Mouse (Mus musculus) brown adipose tissue, adult 24 weeks (tissue): Measurements from ENCODE around the gene Msrb1. TPM values are rescaled to one million over a fixed set of nuclear protein-coding genes. Genes with fewer than 3 reads are reported as not detected.

ENCODE experiments used
- H3K27ac ChIP-seq: fragments of 200-500 bp; replicated peaks from 2 replicates; pipeline ENCODE4 v1.5.1; 2012; ENCODE audit warnings: low read depth, mild to moderate bottlenecking, low read length
- H3K4me1 ChIP-seq: fragments of 200-500 bp; 2 replicates; pipeline ENCODE4 v1.6.1; 2012; ENCODE audit warnings: low read length, mixed read lengths; ENCODE audit not compliant: control insufficient read depth, insufficient read depth, insufficient read length
- H3K4me3 ChIP-seq: fragments of 200-500 bp; 2 replicates; pipeline ENCODE4 v1.5.1; 2012; ENCODE audit warnings: low read depth, mild to moderate bottlenecking, low read length, moderate library complexity; ENCODE audit not compliant: insufficient read depth
- polyA plus RNA-seq: library from polyadenylated mRNA; stranded (reverse); fragments of >200 nt; gene quantifications from 2 replicates; pipeline ENCODE4 v1.2.4, GENCODE M21; 2012; ENCODE audit not compliant: missing spikeins, insufficient read depth, insufficient read length

Gene Msrb1
- polyA plus RNA-seq, 1 experiment = 109 TPM

DNA sequence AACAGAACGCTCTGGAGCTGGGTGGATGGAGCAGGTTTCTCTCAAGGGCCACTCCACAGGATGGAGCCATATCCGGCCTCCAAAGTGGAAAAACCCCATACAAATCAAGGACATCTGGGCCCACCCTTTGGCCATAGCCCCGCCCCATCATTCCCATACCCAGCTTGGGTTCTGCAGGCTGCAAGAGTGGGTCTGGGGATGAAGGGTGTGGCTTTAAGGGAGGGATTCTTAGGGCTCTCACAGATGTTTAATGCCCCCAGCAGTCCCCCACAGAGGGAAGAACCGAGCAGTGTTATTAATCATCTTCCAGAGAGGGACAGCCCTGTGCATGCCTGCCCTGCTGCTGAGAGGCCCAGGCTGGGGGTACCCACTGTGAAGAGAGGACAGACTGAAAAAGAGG, 10.5 kb downstream of the Msrb1 start:
- no peak overlapping the region for H3K27ac ChIP-seq
- no peak overlapping the region for H3K4me3 ChIP-seq
- H3K4me1 ChIP-seq = peaks cover 4% of the 10 kb centered on the region

DNA sequence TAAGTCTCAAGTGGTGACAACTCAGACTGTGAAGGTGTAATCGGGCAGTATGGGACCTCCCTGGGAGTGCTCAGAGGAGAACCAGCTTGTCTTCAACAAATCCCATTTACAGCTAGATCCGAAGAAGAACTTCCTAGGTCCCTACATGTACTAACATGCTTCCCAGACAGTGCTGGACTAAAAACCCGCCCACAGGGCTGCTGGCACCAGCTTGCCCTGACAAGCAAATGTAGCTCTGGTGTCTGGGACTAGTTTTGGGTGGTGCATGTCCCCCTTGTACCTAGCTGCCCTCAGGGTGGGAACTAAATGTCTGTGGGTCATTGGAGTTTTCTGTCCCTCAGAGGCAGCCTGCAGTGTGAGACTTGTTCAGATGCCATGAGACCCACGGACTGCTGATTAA, 15.1 kb downstream of the Msrb1 start:
- Histone ChIP-seq H3K27ac (no peak overlapping the region), H3K4me3 (no peak overlapping the region), H3K4me1 (peaks cover 2% of the 10 kb centered on the region; the same call in 1 of the 2 replicates)

DNA sequence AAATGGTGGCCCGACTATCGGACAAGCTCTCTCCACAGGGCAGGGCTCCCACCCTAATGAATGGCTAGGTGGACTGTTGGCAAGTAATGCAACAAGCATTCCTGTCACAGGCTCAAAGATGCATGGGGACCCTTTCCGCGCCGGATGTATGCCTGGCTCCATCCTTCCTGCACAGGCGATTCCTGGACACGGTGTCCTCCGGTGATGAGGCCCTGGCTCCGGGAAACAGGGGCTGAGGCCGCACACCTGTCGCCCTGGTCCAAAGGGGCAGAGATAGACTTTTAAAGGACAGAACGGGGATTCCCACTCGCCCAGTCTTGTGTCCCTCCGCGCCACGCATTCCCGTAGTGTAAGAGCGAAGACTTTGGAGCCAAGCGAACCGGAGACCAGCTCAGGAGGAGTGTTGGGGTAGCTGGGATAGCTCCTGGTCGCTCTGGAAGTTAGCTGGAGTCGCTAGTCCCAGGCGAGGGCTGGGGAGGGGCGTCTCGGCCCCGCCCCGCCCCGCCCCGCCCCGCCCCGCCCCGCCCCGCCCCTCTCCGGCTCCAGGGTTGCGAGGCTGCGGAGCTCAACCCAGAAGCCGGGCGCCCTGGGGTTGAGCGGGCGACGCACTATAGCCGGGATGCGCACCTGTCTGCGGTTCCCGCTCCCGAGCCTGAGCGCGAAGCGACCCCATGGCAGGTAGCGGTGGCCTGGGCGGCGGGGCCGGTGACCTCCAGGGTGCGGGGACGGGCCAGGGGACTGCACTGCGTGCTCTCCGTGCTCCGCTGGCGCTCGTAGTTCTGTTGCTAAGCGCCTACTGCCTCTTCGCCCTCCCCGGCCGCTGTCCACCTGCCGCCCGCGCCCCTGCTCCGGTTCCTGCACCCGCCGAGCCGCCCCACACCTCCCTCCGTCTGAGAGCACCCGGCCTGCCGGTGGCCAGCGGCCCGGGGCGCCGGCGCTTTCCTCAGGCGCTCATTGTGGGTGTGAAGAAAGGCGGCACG, 16.3 kb downstream of the Msrb1 start, which contains the start of gene Hs3st6:
Gene Hs3st6 (plus strand): TSS at position 574 of the 980 bp plus-strand sequence.
- Histone ChIP-seq H3K27ac (no peak within 1 kb of the TSS), H3K4me3 (peak within 1 kb of the TSS; percentile 63)

DNA sequence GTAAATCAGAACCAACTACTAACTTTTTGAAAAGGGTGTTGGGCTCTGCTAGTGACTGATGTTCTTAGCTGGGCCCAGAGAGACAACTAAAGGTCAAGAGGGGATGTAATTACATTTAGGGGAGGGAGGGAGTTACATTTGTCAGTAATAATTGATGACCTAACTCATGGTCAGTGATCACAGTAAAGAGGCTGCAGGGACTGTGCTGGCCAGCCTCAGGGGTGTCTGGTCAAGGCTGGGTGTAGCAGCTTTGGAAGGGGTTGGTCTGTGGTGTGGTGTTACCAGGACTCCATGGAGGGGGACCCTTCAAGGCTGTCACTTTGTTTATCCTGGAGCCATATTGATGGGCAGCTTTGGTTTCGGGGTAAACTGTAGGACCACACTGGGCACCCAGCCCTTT, 21.0 kb downstream of the Msrb1 start:
- Histone ChIP-seq H3K4me3 (no peak overlapping the region), H3K4me1 (no peaks in the 10 kb centered on the region), H3K27ac (no peak overlapping the region)

More for the DNA sequence above, 16.3 kb downstream of the Msrb1 start, which contains the start of gene Hs3st6:
- H3K4me1 ChIP-seq = peaks cover 2% of the 10 kb centered on the region; the same call in 1 of the 2 replicates

DNA sequence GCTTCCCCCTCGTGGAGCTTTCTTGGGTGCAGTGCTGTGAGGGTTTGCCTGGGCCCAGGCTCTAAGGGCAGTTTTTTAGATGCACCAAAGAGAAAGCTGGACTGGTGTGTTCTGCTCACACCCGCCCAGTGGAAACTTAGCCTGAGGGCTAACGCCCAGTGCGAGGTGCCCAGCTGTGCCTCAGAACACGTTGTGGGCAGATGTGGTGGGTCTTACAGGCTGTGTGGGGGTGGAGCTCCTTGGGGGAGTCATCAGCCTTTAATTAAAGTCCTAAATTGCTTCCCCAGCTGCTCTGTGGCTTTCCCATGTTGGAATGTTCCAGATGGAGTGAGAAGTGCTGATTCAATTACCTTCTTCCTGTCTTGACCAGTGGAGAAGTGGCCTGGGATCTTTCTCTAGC, 24.7 kb downstream of the Msrb1 start:
- no peak overlapping the region for H3K27ac ChIP-seq
- no peak overlapping the region for H3K4me3 ChIP-seq
- H3K4me1 ChIP-seq = no peaks in the 10 kb centered on the region

DNA sequence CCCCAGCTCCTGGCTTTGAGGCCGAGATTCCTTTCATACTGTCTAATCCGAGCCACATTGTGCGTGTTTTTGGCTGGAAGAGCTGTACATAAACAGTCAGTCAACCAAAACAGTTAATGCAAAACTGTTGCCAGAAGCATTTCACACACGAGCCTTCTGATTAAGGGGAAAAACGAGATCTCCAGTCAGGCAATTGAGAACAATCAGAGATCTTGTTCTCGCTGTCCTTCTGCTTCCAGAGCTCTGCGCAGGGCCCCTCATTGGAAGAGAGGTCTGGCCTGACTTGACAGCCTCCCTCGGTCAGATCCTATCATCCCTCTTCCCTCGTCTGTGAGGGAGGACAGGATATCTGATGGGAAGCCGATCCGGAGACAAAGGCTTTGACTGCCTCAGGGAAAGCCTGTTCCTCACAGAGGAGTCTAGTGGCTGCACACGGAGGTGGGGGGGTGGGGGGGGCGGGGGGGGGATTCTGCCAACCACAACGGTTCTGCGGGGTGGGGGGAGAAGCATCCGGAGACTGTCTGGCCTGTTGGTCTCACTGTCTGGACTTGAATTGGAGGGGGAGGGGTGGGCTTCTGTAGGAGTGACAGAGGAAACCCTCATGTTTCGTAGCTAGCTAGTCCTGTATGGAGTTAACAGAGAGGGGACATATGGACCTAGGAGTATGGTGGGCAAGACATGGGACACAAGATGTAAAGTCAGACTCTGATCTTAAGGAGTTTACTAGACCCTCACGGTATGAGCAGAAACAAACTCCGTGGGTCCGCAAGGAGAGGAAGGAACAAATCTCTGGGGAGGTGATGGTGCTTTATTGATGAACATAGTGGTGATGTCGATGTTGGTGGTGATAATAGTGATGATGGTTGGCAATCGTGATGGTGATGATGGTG, 28.8 kb downstream of the Msrb1 start:
- H3K4me1 ChIP-seq = no peaks in the 10 kb centered on the region
- H3K27ac ChIP-seq = no peak overlapping the region
- H3K4me3 ChIP-seq = no peak overlapping the region

DNA sequence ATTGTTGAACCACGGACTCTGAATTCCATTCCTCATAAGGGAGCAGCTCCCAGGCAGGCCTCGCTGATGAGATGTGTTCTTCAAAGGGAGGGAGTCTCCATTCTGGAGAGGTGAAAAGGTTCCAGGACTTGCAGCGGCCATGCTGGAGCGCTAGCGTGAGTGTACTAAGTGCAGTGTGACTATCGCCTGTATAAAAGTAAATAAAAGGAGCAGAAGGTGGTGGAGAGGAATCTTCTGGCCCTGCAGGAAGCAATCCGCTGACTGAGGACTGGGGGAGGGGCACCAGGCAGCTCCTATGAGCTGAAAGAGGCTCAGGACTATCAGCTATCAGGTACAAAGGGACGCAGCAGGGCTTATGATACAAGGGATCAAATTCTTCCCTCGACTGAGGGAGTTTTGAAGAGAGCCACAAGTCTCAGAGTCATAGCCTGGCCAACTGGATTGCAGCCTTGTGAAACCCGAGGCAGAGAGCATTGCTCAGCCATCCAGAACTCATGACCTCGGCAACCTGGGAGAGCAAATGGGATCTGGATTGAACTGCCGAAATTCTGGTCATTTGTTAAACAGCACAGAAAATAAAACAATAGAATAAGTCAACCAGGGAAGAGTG, 29.9 kb downstream of the Msrb1 start:
- Histone ChIP-seq H3K4me3 (no peak overlapping the region), H3K27ac (no peak overlapping the region), H3K4me1 (no peaks in the 10 kb centered on the region)

DNA sequence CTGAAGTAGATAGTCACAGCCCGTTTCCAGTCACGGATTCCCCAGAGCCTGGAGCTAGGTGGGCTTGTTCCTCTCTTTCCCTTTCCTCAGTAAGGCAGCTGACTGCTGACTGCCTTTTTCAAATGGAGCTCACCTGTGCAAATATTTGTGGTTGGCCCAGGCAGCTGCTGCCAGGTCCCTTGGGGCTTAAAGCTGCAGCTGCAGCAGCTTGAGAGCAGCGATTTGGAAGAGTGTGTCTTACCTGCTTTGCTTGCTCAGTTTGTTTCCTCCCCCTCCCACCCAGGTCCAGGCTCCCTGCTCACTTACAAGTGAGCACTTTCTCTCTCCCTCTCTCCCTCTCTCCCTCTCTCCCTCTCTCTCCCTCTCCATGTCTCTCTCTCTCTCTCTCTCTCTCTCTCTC, 32.7 kb downstream of the Msrb1 start:
- H3K27ac ChIP-seq = no peak overlapping the region
- no peaks in the 10 kb centered on the region for H3K4me1 ChIP-seq
- no peak overlapping the region for H3K4me3 ChIP-seq

DNA sequence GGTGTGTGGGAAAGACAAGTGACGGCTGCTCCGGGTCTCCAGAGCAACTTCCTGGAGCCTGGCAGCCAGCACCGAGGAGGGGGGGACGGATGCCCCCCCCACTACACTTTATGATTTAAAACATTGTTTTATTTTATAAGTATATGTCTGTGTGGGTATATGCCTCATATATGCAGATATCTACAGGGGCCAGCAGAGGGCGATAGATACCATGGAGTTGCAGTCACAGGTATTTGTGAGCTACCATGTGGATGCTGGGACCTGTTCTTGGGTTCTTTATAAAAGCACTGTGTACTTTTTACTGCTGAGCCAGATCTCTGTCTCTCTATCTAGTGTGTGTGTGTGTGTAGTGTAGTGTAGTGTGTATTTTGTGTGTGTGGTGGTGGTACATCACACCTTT, 36.8 kb downstream of the Msrb1 start:
- Histone ChIP-seq H3K4me1 (no peaks in the 10 kb centered on the region), H3K4me3 (no peak overlapping the region), H3K27ac (no peak overlapping the region)

DNA sequence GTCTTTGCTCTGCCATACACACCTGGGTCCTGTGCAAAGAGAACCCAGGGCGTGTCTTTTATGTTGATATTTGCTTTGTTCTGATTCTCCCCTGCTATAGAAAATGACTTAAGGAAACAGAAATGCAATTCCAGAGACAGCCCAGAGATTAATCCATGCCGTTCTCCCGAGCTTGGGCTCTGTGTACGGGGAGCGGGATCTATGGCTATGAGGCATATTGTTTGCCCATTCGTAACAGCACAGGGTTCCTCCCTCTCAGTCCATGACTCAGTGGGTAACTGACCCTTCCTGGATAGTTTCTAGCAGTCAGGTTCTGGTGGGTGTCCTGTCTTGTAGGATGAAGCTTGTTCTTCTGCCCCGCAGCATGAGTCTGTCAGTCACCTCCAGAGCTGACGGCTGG, 38.7 kb downstream of the Msrb1 start:
- Histone ChIP-seq H3K27ac (no peak overlapping the region), H3K4me3 (no peak overlapping the region), H3K4me1 (no peaks in the 10 kb centered on the region)

DNA sequence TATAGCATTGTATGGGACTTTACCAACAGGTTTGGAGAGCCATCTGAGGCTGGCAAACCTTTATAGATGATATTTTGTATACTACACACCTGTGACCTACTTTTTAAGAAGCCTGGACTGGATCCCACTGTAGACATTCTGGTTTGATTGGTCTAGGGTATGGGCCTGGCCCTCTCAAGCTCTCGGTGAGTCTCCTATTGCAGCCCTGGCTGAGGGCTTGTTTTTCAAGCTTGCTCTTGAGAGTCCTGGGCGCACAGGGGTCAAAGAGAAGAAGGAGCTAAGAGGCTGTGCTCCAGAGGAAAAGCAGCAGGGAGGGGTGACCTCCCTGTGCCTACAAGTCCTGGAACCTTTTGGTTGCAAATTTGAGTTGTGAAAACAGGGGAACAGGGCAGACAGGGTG, 40.6 kb downstream of the Msrb1 start:
- Histone ChIP-seq H3K4me1 (no peaks in the 10 kb centered on the region), H3K27ac (no peak overlapping the region), H3K4me3 (no peak overlapping the region)

DNA sequence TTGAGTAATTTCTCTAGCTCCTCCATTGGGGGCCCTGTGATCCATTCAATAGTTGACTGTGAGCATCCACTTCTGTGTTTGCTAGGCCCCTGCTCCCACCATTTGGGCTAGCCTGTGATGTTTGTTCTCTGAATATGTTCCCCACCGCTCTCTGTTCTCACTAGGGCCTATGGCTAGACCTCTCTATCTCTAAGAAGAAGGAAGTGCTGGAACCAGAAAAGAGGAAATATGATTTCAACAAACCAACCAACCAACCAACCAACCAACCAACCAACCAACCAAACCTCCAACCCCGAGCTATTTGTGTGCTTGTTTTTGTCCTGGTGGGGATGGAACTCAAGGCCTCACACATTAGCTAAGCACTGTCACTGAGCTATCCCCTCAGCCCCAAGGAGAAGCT, 44.4 kb downstream of the Msrb1 start:
- Histone ChIP-seq H3K4me3 (no peak overlapping the region), H3K4me1 (no peaks in the 10 kb centered on the region), H3K27ac (no peak overlapping the region)

DNA sequence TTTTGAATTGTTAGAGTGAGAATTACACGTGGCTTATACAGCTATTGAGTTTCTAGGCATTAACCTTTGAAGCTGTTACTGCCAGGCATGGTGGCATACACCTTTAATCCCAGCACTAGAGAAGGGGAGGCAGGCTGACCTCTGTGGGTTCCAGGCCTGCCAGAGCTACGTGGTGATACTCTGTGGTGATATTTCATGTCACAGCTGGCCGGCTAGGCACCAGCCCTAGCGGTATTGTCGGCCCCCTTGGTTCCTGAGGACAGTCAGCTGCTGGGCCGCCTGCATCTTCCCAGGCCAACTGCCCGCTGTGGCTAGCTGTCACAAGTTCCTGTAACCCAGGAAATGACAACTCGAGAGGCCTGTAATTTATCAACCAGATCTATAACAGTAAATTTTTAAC, 55.7 kb downstream of the Msrb1 start:
- H3K4me3 ChIP-seq = no peak overlapping the region
- no peak overlapping the region for H3K27ac ChIP-seq
- H3K4me1 ChIP-seq = no peaks in the 10 kb centered on the region
